Mouse (Mus musculus): ENCODE measurements around the gene Cckbr. TPM values are rescaled to one million over a fixed set of nuclear protein-coding genes. Genes with fewer than 3 reads are reported as not detected.

Cckbr gene
- polyA plus RNA-seq (2014; fragmentation: Nextera tagmentation; extraction: Ambion mirVana), result not detected in 2 replicates

GRCm38 (mm10) chr7:105425424-105426043 lies at the start of gene Cckbr:
TSS of gene Cckbr (plus strand) at chr7:105425731.
- H3K27ac ChIP-seq (replicated peaks; ENCODE audit: low read depth, low read length), result no peak within 1 kb of the TSS
- H3K9ac ChIP-seq (ENCODE audit: low read length), result peak within 1 kb of the TSS; percentile 22; the same call in 1 of the 2 replicates
- no peaks in the 10 kb centered on the region for H3K9me3 ChIP-seq (ENCODE audit: control insufficient read depth, low read length)
- no peaks in the 10 kb centered on the region for H3K36me3 ChIP-seq (ENCODE audit: control insufficient read depth, insufficient read depth, low read length)
- peaks cover 27% of the 10 kb centered on the region for H3K27me3 ChIP-seq (ENCODE audit: control insufficient read depth, insufficient read depth, low read length)
- H3K4me1 ChIP-seq (ENCODE audit: control insufficient read depth, insufficient read depth, low read length), result no peaks in the 10 kb centered on the region
- H3K4me2 ChIP-seq (ENCODE audit: low read depth, severe bottlenecking), result peak within 1 kb of the TSS; percentile 60
- peak within 1 kb of the TSS; percentile 34 for H3K4me3 ChIP-seq (ENCODE audit: low read depth, low read length)
- peak; percentile 42 for DNase-seq (ENCODE audit: low spot score)
- WGBS, result 3% methylated on average over 29 of the region's 31 CpGs
- peak; percentile 74 for ATAC-seq (ENCODE audit: insufficient number of reproducible peaks, low FRiP score, low TSS enrichment, low read depth)

- DNase-seq (ENCODE audit: low spot score) (no peak), ATAC-seq (ENCODE audit: insufficient number of reproducible peaks, low FRiP score, low TSS enrichment, low read depth) (no peak)
- H3K9me3 ChIP-seq (ENCODE audit: control insufficient read depth, low read length), result no peaks in the 10 kb centered on the region
- H3K4me1 ChIP-seq (ENCODE audit: control insufficient read depth, insufficient read depth, low read length), result no peaks in the 10 kb centered on the region
- WGBS, result 92% methylated on average over 3 of the region's 3 CpGs
- H3K27ac ChIP-seq (replicated peaks; ENCODE audit: low read depth, low read length), result no peak overlapping the region
- H3K9ac ChIP-seq (ENCODE audit: low read length), result no peak overlapping the region
- no peak overlapping the region for H3K4me3 ChIP-seq (ENCODE audit: low read depth, low read length)
- peaks cover 23% of the 10 kb centered on the region for H3K36me3 ChIP-seq (ENCODE audit: control insufficient read depth, insufficient read depth, low read length)
- no peaks in the 10 kb centered on the region for H3K27me3 ChIP-seq (ENCODE audit: control insufficient read depth, insufficient read depth, low read length)
- no peak overlapping the region for H3K4me2 ChIP-seq (ENCODE audit: low read depth, severe bottlenecking)
Measured at GRCm38 (mm10) chr7:105380329-105380728, 45.2 kb upstream of the Cckbr start.

GRCm38 (mm10) chr7:105387696-105388095 lies 37.8 kb upstream of the Cckbr start:
- H3K27me3 ChIP-seq (ENCODE audit: control insufficient read depth, insufficient read depth, low read length), result no peaks in the 10 kb centered on the region
- H3K4me1 ChIP-seq (ENCODE audit: control insufficient read depth, insufficient read depth, low read length), result no peaks in the 10 kb centered on the region
- H3K4me2 ChIP-seq (ENCODE audit: low read depth, severe bottlenecking), result no peak overlapping the region
- no peak overlapping the region for H3K4me3 ChIP-seq (ENCODE audit: low read depth, low read length)
- WGBS, result 98% methylated on average over 2 of the region's 2 CpGs
- H3K36me3 ChIP-seq (ENCODE audit: control insufficient read depth, insufficient read depth, low read length), result peaks cover 17% of the 10 kb centered on the region; the same call in 1 of the 2 replicates
- DNase-seq (ENCODE audit: low spot score) (no peak), ATAC-seq (ENCODE audit: insufficient number of reproducible peaks, low FRiP score, low TSS enrichment, low read depth) (no peak)
- no peak overlapping the region for H3K9ac ChIP-seq (ENCODE audit: low read length)
- no peak overlapping the region for H3K27ac ChIP-seq (replicated peaks; ENCODE audit: low read depth, low read length)
- H3K9me3 ChIP-seq (ENCODE audit: control insufficient read depth, low read length), result no peaks in the 10 kb centered on the region

GRCm38 (mm10) chr7:105390236-105390635 lies 35.3 kb upstream of the Cckbr start:
- ATAC-seq (ENCODE audit: insufficient number of reproducible peaks, low FRiP score, low TSS enrichment, low read depth), result no peak
- no peaks in the 10 kb centered on the region for H3K27me3 ChIP-seq (ENCODE audit: control insufficient read depth, insufficient read depth, low read length)
- no peak overlapping the region for H3K9ac ChIP-seq (ENCODE audit: low read length)
- 92% methylated on average over 2 of the region's 2 CpGs for WGBS
- no peaks in the 10 kb centered on the region for H3K4me1 ChIP-seq (ENCODE audit: control insufficient read depth, insufficient read depth, low read length)
- H3K4me3 ChIP-seq (ENCODE audit: low read depth, low read length), result no peak overlapping the region
- H3K9me3 ChIP-seq (ENCODE audit: control insufficient read depth, low read length), result no peaks in the 10 kb centered on the region
- peaks cover 8% of the 10 kb centered on the region; the same call in 1 of the 2 replicates for H3K36me3 ChIP-seq (ENCODE audit: control insufficient read depth, insufficient read depth, low read length)
- DNase-seq (ENCODE audit: low spot score), result no peak
- no peak overlapping the region for H3K4me2 ChIP-seq (ENCODE audit: low read depth, severe bottlenecking)
- H3K27ac ChIP-seq (replicated peaks; ENCODE audit: low read depth, low read length), result no peak overlapping the region

GRCm38 (mm10) chr7:105394606-105395005 lies 30.9 kb upstream of the Cckbr start:
- H3K27ac ChIP-seq (replicated peaks; ENCODE audit: low read depth, low read length), result no peak overlapping the region
- H3K36me3 ChIP-seq (ENCODE audit: control insufficient read depth, insufficient read depth, low read length), result no peaks in the 10 kb centered on the region; the same call in 1 of the 2 replicates
- ATAC-seq (ENCODE audit: insufficient number of reproducible peaks, low FRiP score, low TSS enrichment, low read depth), result no peak
- WGBS, result 91% methylated on average over 1 of the region's 1 CpGs
- no peaks in the 10 kb centered on the region for H3K9me3 ChIP-seq (ENCODE audit: control insufficient read depth, low read length)
- no peaks in the 10 kb centered on the region for H3K4me1 ChIP-seq (ENCODE audit: control insufficient read depth, insufficient read depth, low read length)
- H3K4me3 ChIP-seq (ENCODE audit: low read depth, low read length), result no peak overlapping the region
- H3K27me3 ChIP-seq (ENCODE audit: control insufficient read depth, insufficient read depth, low read length), result no peaks in the 10 kb centered on the region
- no peak for DNase-seq (ENCODE audit: low spot score)
- no peak overlapping the region for H3K4me2 ChIP-seq (ENCODE audit: low read depth, severe bottlenecking)
- no peak overlapping the region for H3K9ac ChIP-seq (ENCODE audit: low read length)

- H3K9me3 ChIP-seq (ENCODE audit: control insufficient read depth, low read length), result no peaks in the 10 kb centered on the region
- no peak overlapping the region for H3K27ac ChIP-seq (replicated peaks; ENCODE audit: low read depth, low read length)
- no peaks in the 10 kb centered on the region for H3K36me3 ChIP-seq (ENCODE audit: control insufficient read depth, insufficient read depth, low read length)
- H3K4me3 ChIP-seq (ENCODE audit: low read depth, low read length), result no peak overlapping the region
- no peak overlapping the region for H3K9ac ChIP-seq (ENCODE audit: low read length)
- no peaks in the 10 kb centered on the region for H3K27me3 ChIP-seq (ENCODE audit: control insufficient read depth, insufficient read depth, low read length)
- no peak overlapping the region for H3K4me2 ChIP-seq (ENCODE audit: low read depth, severe bottlenecking)
- ATAC-seq (ENCODE audit: insufficient number of reproducible peaks, low FRiP score, low TSS enrichment, low read depth) (no peak), DNase-seq (ENCODE audit: low spot score) (no peak)
- no peaks in the 10 kb centered on the region for H3K4me1 ChIP-seq (ENCODE audit: control insufficient read depth, insufficient read depth, low read length)
Measured at GRCm38 (mm10) chr7:105395131-105395820, 30.3 kb upstream of the Cckbr start.

GRCm38 (mm10) chr7:105396126-105396525 lies 29.4 kb upstream of the Cckbr start:
- H3K4me2 ChIP-seq (ENCODE audit: low read depth, severe bottlenecking), result no peak overlapping the region
- no peak for ATAC-seq (ENCODE audit: insufficient number of reproducible peaks, low FRiP score, low TSS enrichment, low read depth)
- H3K9me3 ChIP-seq (ENCODE audit: control insufficient read depth, low read length), result no peaks in the 10 kb centered on the region
- no peaks in the 10 kb centered on the region for H3K36me3 ChIP-seq (ENCODE audit: control insufficient read depth, insufficient read depth, low read length)
- no peak for DNase-seq (ENCODE audit: low spot score)
- H3K27ac ChIP-seq (replicated peaks; ENCODE audit: low read depth, low read length), result no peak overlapping the region
- H3K4me3 ChIP-seq (ENCODE audit: low read depth, low read length), result no peak overlapping the region
- H3K9ac ChIP-seq (ENCODE audit: low read length), result no peak overlapping the region
- no peaks in the 10 kb centered on the region for H3K27me3 ChIP-seq (ENCODE audit: control insufficient read depth, insufficient read depth, low read length)
- no peaks in the 10 kb centered on the region for H3K4me1 ChIP-seq (ENCODE audit: control insufficient read depth, insufficient read depth, low read length)

GRCm38 (mm10) chr7:105399058-105399934 lies 26.2 kb upstream of the Cckbr start:
- H3K27me3 ChIP-seq (ENCODE audit: control insufficient read depth, insufficient read depth, low read length), result no peaks in the 10 kb centered on the region
- WGBS, result 1% methylated on average over 25 of the region's 25 CpGs
- peak overlapping the region; percentile 72 for H3K4me2 ChIP-seq (ENCODE audit: low read depth, severe bottlenecking)
- H3K36me3 ChIP-seq (ENCODE audit: control insufficient read depth, insufficient read depth, low read length), result no peaks in the 10 kb centered on the region
- no peak for DNase-seq (ENCODE audit: low spot score)
- no peaks in the 10 kb centered on the region for H3K9me3 ChIP-seq (ENCODE audit: control insufficient read depth, low read length)
- H3K9ac ChIP-seq (ENCODE audit: low read length), result peak overlapping the region; percentile 78
- no peak overlapping the region for H3K27ac ChIP-seq (replicated peaks; ENCODE audit: low read depth, low read length)
- peak; percentile 55 for ATAC-seq (ENCODE audit: insufficient number of reproducible peaks, low FRiP score, low TSS enrichment, low read depth)
- no peaks in the 10 kb centered on the region for H3K4me1 ChIP-seq (ENCODE audit: control insufficient read depth, insufficient read depth, low read length)
- H3K4me3 ChIP-seq (ENCODE audit: low read depth, low read length), result peak overlapping the region; percentile 81

Measured in limb, embryonic 11.5 days (tissue).